Mouse (Mus musculus) mature B cell (primary cell): Measurements from ENCODE around the gene Itpr2.

ENCODE experiments used
- in situ Hi-C: fragments of 300-500 bp; cut with MboI; formaldehyde crosslinking; loops from 2 replicates; pipeline ENCODE4 v1.14.3; 2019

The Itpr2 gene

GRCm38 (mm10) chr6:146305995-146306394 lies 196.0 kb downstream of the Itpr2 start:
- in situ Hi-C loops, result no loop called here

- in situ Hi-C loops, result no loop called here
These were observed 197.9 kb downstream of the Itpr2 start for GRCm38 (mm10) chr6:146304088-146304487.

GRCm38 (mm10) chr6:146303336-146303735 lies 198.7 kb downstream of the Itpr2 start:
- in situ Hi-C loops, result no loop called here

DNA sequence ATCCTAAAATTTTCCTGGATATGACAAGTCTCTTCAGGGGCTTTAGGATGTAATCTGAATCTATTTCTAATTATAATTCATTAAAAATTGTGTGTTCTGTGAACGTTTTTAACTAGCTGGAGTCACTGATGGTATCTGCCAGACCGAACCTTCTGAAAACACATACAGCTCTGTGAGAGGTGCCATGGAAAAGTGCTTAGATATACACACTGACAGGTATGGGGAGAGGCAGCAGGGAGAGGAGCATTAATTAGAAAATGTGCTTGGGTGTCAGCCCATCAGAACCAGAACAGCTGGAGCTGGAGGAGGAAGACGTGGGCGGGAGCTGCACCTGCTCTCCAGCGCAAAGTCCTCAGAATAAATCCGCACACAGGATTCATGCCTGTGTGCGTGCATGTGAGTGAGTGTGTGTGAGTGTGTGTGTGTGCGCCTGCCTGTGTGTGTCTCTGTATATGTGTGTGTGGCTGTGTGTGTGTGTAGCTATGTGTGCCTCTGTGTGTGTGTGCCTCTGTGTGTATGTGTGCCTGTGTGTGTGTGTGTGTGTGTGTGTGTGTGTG lies 199.4 kb downstream of the Itpr2 start:
- in situ Hi-C loops, result no loop called here

- in situ Hi-C loops, result no loop called here
These were observed 199.9 kb downstream of the Itpr2 start for GRCm38 (mm10) chr6:146302101-146302500.

DNA sequence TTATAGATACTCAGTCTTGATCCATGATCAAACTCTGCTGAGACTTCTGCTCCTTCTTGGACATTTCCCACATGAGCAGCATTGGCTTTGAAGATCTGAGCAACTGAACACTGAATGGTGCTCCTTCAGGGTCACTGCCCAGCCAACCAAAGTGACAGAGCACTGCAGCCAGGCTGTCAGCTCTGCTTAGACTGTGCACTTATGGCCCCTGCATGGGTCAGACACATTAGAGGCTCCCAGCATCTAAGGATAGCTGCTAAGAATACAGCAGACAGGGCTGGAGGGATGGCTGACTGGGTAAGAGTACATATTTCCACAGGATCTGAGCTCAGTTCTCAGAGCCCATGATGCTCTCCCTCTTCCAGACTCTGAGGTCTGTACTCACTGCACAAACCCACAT lies 201.1 kb downstream of the Itpr2 start:
- in situ Hi-C loops, result no loop called here

DNA sequence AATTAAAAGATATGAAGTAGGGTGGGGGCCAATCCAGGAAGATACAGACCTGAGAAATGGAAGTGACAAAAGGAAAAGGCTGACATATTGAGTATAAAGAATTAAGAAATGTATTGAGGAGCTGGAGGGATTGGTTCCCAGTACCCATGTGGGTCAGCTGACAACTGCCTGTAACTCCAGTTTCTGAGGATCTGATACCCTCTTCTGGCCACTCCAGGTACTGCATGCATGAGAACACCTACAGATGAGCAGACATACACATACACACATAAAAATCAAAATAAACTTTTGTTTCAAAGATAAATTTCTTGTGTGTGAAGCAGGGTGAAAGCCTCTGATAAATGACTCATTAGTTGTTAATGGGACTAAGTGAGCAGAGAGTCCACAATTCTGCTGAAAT lies 203.3 kb downstream of the Itpr2 start:
- in situ Hi-C loops, result no loop called here

GRCm38 (mm10) chr6:146291036-146291435 lies 211.0 kb downstream of the Itpr2 start:
- in situ Hi-C loops, result no loop called here

GRCm38 (mm10) chr6:146289801-146290200 lies 212.2 kb downstream of the Itpr2 start:
- in situ Hi-C loops, result no loop called here

DNA sequence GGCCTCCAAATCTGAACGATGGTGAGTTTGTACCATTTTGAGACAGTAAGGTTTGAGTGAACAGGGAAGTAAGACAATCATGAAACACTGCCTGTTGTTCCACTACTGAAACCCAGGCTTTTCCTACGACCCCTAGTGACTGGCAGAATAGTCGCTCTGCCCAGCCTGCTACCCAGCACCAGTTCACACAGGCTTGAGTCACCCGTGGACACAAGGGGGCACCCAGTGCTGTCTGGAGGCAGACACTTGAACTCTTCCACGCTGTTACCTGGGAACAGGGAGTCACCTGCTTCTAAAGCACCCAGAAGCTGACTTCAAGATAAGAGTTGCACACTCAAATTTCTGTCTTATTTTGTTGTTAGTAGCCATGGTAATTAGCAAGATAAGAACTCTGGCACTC lies 213.8 kb downstream of the Itpr2 start:
- in situ Hi-C loops, result no loop called here

- in situ Hi-C loops, result no loop called here
These were observed 217.0 kb downstream of the Itpr2 start for GRCm38 (mm10) chr6:146284921-146285565.

GRCm38 (mm10) chr6:146283981-146284380 lies 218.0 kb downstream of the Itpr2 start:
- in situ Hi-C loops, result no loop called here

GRCm38 (mm10) chr6:146282061-146282659 lies 219.9 kb downstream of the Itpr2 start:
- in situ Hi-C loops, result no loop called here

- in situ Hi-C loops, result no loop called here
These were observed 220.7 kb downstream of the Itpr2 start for GRCm38 (mm10) chr6:146281176-146281899.

- in situ Hi-C loops, result loop anchor here (10.0 kb wide), 1 partner anchor 418 kb away; no protein-coding TSS in a partner anchor
These were observed 228.8 kb downstream of the Itpr2 start for GRCm38 (mm10) chr6:146273256-146273655.

- in situ Hi-C loops, result loop anchor here (10.0 kb wide), 1 partner anchor 418 kb away; no protein-coding TSS in a partner anchor
These were observed 229.6 kb downstream of the Itpr2 start for GRCm38 (mm10) chr6:146272253-146273036.

- in situ Hi-C loops, result loop anchor here (10.0 kb wide), 1 partner anchor 416 kb away; no protein-coding TSS in a partner anchor
These were observed 231.1 kb downstream of the Itpr2 start for GRCm38 (mm10) chr6:146270776-146271533.

DNA sequence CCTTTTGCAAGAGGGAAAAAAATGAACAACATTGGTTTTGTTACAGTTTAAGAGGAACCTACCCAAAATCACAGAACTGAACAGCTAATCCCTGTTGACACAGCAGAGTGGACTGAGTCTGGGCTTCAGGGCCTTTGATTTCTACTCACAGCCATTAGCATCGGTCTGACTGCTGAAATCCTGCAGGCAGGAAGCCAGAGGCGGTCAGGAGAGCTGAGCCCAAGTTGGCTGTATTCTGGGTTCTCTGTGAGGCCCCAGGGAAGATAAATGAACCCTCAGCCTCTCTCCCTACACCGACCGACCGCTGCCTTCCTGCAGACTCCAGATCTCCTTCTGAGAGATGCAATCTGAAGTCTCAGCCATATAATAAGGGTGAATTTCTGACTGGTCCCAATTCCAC lies 231.9 kb downstream of the Itpr2 start:
- in situ Hi-C loops, result loop anchor here (10.0 kb wide), 1 partner anchor 415 kb away; no protein-coding TSS in a partner anchor

GRCm38 (mm10) chr6:146269291-146269690 lies 232.7 kb downstream of the Itpr2 start:
- in situ Hi-C loops, result no loop called here

DNA sequence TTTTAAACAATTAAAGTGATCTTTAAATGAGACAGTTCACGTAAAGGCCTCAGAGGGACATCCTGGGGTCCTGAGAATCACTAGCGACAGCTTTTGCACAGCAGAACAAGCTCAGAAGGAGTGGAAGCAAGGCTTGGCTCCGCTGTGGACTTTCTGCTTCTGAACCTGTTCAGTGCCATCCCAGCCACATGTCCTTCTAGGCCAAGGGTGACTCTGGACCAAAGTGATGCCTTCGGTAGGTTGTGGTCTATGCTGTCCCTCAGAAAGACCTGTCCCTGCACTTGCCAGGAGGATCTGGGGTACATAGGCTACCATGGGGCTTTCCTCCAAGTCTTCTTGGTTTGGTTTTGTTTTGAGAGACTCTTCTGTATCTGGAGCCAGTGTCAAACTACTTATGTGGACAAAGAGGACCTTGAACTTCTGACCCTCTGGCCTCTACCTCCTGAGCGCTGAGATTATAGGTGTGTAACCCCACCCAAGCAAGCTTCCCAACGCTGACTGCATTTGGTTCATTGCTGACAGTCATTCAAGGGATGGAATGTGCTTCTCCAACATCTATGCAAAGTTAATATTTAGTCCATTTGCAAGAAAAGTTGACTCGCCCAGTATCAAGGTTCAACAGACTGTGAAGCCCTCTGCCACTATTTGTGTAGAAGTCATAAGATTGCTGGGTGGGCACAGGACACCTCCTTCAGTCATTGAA lies 241.2 kb downstream of the Itpr2 start:
- in situ Hi-C loops, result no loop called here
